Mouse (Mus musculus): ENCODE results near the gene Slc39a8.

DNA sequence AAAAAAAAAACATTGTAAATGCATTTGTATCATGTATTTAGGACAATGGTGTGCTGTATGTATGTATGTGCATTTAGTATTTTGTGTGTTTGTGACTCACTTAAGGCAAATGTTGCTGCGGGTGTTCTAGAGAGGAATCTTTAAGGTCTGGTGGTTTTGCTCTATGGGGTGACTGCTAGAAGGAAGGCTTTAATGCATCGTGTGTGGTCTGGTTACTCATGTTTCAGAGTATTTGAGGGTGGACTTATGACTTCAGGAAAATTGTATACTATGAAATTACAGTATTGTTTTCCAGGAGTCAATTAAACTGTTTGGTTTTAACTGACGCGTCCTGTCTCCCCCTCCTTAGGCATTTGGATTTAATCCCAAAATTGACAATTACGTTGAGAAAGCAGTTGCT lies 32.1 kb downstream of the Slc39a8 start:
- TF ChIP-seq CTCF (IDR thresholded peaks at IDR 0.05) (no peak), EP300 (IDR thresholded peaks at IDR 0.05; ENCODE audit: insufficient read depth, low read depth, low read length) (no peak), POLR2A (IDR thresholded peaks at IDR 0.05; ENCODE audit: insufficient read depth, low read depth, low read length) (no peak)

All from heart, adult 2 months (tissue).